12 mouse cellular contexts compared by ENCODE assay signal in genomic region chr7:92820941-92821465, GRCm38 (mm10). TPM values are rescaled to one million over a fixed set of nuclear protein-coding genes. Genes with fewer than 3 reads are reported as not detected.
DNase-seq lines count a peak whose midpoint lies in the region; ATAC-seq and TF ChIP-seq lines count a peak whose summit lies in the region.
"Had no signal": no experiment of that assay in that cellular context is flagged by ENCODE, and none has a peak within 500 bp of the region (broad histone marks: within the 10 kb centered on the region; RNA-seq: fewer than 3 reads in every experiment).

No protein-coding gene starts in this region.

- no peak overlapping the region for H3K9ac ChIP-seq in lung, embryonic 16.5 days (ENCODE audit: low read length)
- H3K9ac ChIP-seq in embryonic facial prominence, embryonic 14.5 days (ENCODE audit: low read depth, low read length), result no peak overlapping the region
- peak overlapping the region; percentile 4; the same call in 1 of the 2 replicates for H3K9ac ChIP-seq in stomach, embryonic 16.5 days (ENCODE audit: low read length)
- no peak overlapping the region for H3K9ac ChIP-seq in forebrain, embryonic 12.5 days
- H3K9ac ChIP-seq: hindbrain, embryonic 14.5 days had no signal

- H3K9me3 ChIP-seq in lung, embryonic 16.5 days (ENCODE audit: control insufficient read depth, low read length), result no peaks in the 10 kb centered on the region
- H3K9me3 ChIP-seq in embryonic facial prominence, embryonic 14.5 days (ENCODE audit: control insufficient read depth, low read length), result no peaks in the 10 kb centered on the region
- no peaks in the 10 kb centered on the region for H3K9me3 ChIP-seq in stomach, embryonic 16.5 days (replicated peaks; ENCODE audit: control insufficient read depth, low read length)
- no peaks in the 10 kb centered on the region for H3K9me3 ChIP-seq in forebrain, embryonic 12.5 days

- peak; percentile 29 to 36 for DNase-seq in cerebellum, postnatal 10 days
- no peak for DNase-seq in cerebellum, postnatal 4 days (ENCODE audit: low spot score in 2 of 2)
- no peak for DNase-seq in lung, postnatal 14 days
- peak; percentile 13 for DNase-seq in embryonic facial prominence, embryonic 14.5 days (ENCODE audit: low spot score)
- DNase-seq in thymus, adult 2 months, result no peak
- DNase-seq: kidney, adult 9 months; thymus, postnatal 4 days had no signal

- no peak overlapping the region; the same call in 1 of the 2 replicates for H3K27ac ChIP-seq in lung, embryonic 16.5 days (ENCODE audit: low read length)
- H3K27ac ChIP-seq in embryonic facial prominence, embryonic 14.5 days (replicated peaks; ENCODE audit: low read depth, low read length), result peak overlapping the region; percentile 46
- H3K27ac ChIP-seq in stomach, embryonic 16.5 days (ENCODE audit: low read length), result peak overlapping the region; percentile 72
- H3K27ac ChIP-seq in forebrain, embryonic 12.5 days, result no peak overlapping the region
- no peak overlapping the region for H3K27ac ChIP-seq in thymus, adult 2 months (ENCODE audit: control insufficient read depth, insufficient read depth, low read length)
- H3K27ac ChIP-seq: hindbrain, embryonic 14.5 days had no signal

- H3K27me3 ChIP-seq in lung, embryonic 16.5 days (ENCODE audit: control insufficient read depth, insufficient read depth, low read depth, low read length), result no peaks in the 10 kb centered on the region
- H3K27me3 ChIP-seq in embryonic facial prominence, embryonic 14.5 days (replicated peaks; ENCODE audit: control insufficient read depth, insufficient read depth, low read length), result no peaks in the 10 kb centered on the region
- H3K27me3 ChIP-seq in stomach, embryonic 16.5 days (ENCODE audit: control insufficient read depth, insufficient read depth, low read length), result no peaks in the 10 kb centered on the region
- H3K27me3 ChIP-seq in forebrain, embryonic 12.5 days, result no peaks in the 10 kb centered on the region
- H3K27me3 ChIP-seq in thymus, adult 2 months (ENCODE audit: control insufficient read depth, insufficient read depth, low read length), result no peaks in the 10 kb centered on the region

- no peak for TF ChIP-seq CTCF in thymus, adult 2 months (IDR thresholded peaks at IDR 0.05; ENCODE audit: borderline replicate concordance, control insufficient read depth, extremely low read depth, insufficient read depth, low read length, poor library complexity)

- H3K4me1 ChIP-seq in lung, embryonic 16.5 days (replicated peaks; ENCODE audit: control insufficient read depth, insufficient read depth, low read length), result peaks cover 9% of the 10 kb centered on the region; the same call in 1 of the 2 replicates
- H3K4me1 ChIP-seq in embryonic facial prominence, embryonic 14.5 days (ENCODE audit: control insufficient read depth, insufficient read depth, low read length), result peaks cover 20% of the 10 kb centered on the region
- H3K4me1 ChIP-seq in stomach, embryonic 16.5 days (ENCODE audit: control insufficient read depth, insufficient read depth, low read length), result peaks cover 16% of the 10 kb centered on the region
- H3K4me1 ChIP-seq in forebrain, embryonic 12.5 days, result no peaks in the 10 kb centered on the region
- H3K4me1 ChIP-seq in thymus, adult 2 months (replicated peaks; ENCODE audit: control insufficient read depth, insufficient read depth, low read length), result no peaks in the 10 kb centered on the region

- H3K4me3 ChIP-seq in lung, embryonic 16.5 days (ENCODE audit: low read length), result no peak overlapping the region
- H3K4me3 ChIP-seq in embryonic facial prominence, embryonic 14.5 days (ENCODE audit: low read depth, low read length), result no peak overlapping the region
- H3K4me3 ChIP-seq in stomach, embryonic 16.5 days (replicated peaks; ENCODE audit: low read length), result no peak overlapping the region
- H3K4me3 ChIP-seq in forebrain, embryonic 12.5 days (replicated peaks), result no peak overlapping the region
- no peak overlapping the region for H3K4me3 ChIP-seq in thymus, adult 2 months (ENCODE audit: control insufficient read depth, insufficient read depth, low read length)
- H3K4me3 ChIP-seq: erythroblast, embryonic 14.5 days had no signal

- ATAC-seq in lung, embryonic 16.5 days (ENCODE audit: low read depth), result peak; percentile 41
- ATAC-seq in embryonic facial prominence, embryonic 14.5 days (ENCODE audit: low read depth), result no peak
- ATAC-seq in stomach, embryonic 16.5 days (ENCODE audit: insufficient read depth, low FRiP score), result no peak
- ATAC-seq in forebrain, embryonic 12.5 days (ENCODE audit: low FRiP score), result no peak

- TF ChIP-seq POLR2A in thymus, adult 2 months (IDR thresholded peaks at IDR 0.05; ENCODE audit: control insufficient read depth, extremely low read depth, insufficient read depth, low read length, poor library complexity), result no peak

- WGBS in lung, embryonic 16.5 days, result 50% methylated on average over 7 of the region's 7 CpGs
- 58% methylated on average over 7 of the region's 7 CpGs for WGBS in embryonic facial prominence, embryonic 14.5 days
- 52% methylated on average over 7 of the region's 7 CpGs for WGBS in stomach, embryonic 16.5 days
- whole genome bisulfite sequencing in forebrain, embryonic 12.5 days, result 82% methylated on average over 7 of the region's 7 CpGs
- 88% methylated on average over 7 of the region's 7 CpGs for WGBS in thymus, adult 2 months

- no peaks in the 10 kb centered on the region for H3K36me3 ChIP-seq in lung, embryonic 16.5 days (ENCODE audit: control insufficient read depth, insufficient read depth, low read length)
- H3K36me3 ChIP-seq in embryonic facial prominence, embryonic 14.5 days (ENCODE audit: control insufficient read depth, insufficient read depth, low read length), result 0 out of 2 replicates have a peak, but pooled peaks cover 4% of the 10 kb centered on the region
- no peaks in the 10 kb centered on the region for H3K36me3 ChIP-seq in stomach, embryonic 16.5 days (ENCODE audit: control insufficient read depth, insufficient read depth, low read length)
- no peaks in the 10 kb centered on the region for H3K36me3 ChIP-seq in forebrain, embryonic 12.5 days (replicated peaks)
- H3K36me3 ChIP-seq in thymus, adult 2 months (ENCODE audit: control insufficient read depth, insufficient read depth, low read length), result no peaks in the 10 kb centered on the region

- no peak overlapping the region for H3K4me2 ChIP-seq in lung, embryonic 16.5 days (ENCODE audit: low read depth, low read length)
- no peak overlapping the region for H3K4me2 ChIP-seq in embryonic facial prominence, embryonic 14.5 days (ENCODE audit: low read depth, low read length)
- H3K4me2 ChIP-seq in stomach, embryonic 16.5 days (ENCODE audit: low read depth, low read length), result peak overlapping the region; percentile 12; the same call in 1 of the 2 replicates
- H3K4me2 ChIP-seq in forebrain, embryonic 12.5 days, result no peak overlapping the region
- H3K4me2 ChIP-seq: hindbrain, embryonic 14.5 days had no signal

RNA-seq across cellular contexts. Expression of gene Ddias, which starts 53.0 kb away (rescaled TPM):
- polyA plus RNA-seq in lung, embryonic 16.5 days (2015; fragmentation: Nextera tagmentation; extraction: Ambion mirVana), result 13.9 and 15.1 TPM in 2 replicates
- polyA plus RNA-seq in embryonic facial prominence, embryonic 14.5 days (2014; fragmentation: Nextera tagmentation; extraction: Ambion mirVana), result 10.5 and 10.9 TPM in 2 replicates
- 9.2 and 10.6 TPM in 2 replicates for polyA plus RNA-seq in stomach, embryonic 16.5 days (2015; fragmentation: Nextera tagmentation; extraction: Ambion mirVana)
- polyA plus RNA-seq in forebrain, embryonic 12.5 days (2016; fragmentation: Nextera tagmentation; extraction: Ambion mirVana), result 19.7 and 21.5 TPM in 2 replicates
- polyA plus RNA-seq in thymus, adult 2 months (2012; rRNA removed), result 0.81 and 1.2 TPM in 2 replicates

RNA-seq across cellular contexts. Expression of gene Prcp, which starts 53.3 kb away (rescaled TPM):
- 42.5 and 43.1 TPM in 2 replicates for polyA plus RNA-seq in lung, embryonic 16.5 days (2015; fragmentation: Nextera tagmentation; extraction: Ambion mirVana)
- 30.6 and 32.2 TPM in 2 replicates for polyA plus RNA-seq in embryonic facial prominence, embryonic 14.5 days (2014; fragmentation: Nextera tagmentation; extraction: Ambion mirVana)
- 24.3 and 24.7 TPM in 2 replicates for polyA plus RNA-seq in stomach, embryonic 16.5 days (2015; fragmentation: Nextera tagmentation; extraction: Ambion mirVana)
- 16.6 and 18.3 TPM in 2 replicates for polyA plus RNA-seq in forebrain, embryonic 12.5 days (2016; fragmentation: Nextera tagmentation; extraction: Ambion mirVana)
- polyA plus RNA-seq in thymus, adult 2 months (2012; rRNA removed), result 17.2 and 19.7 TPM in 2 replicates

Comparison
In these comparisons a context has a peak if more than half of its experiments do, and no peak if none do; other contexts are left out.
1. DNase-seq: peak in cerebellum, postnatal 10 days (2 of 2) and embryonic facial prominence, embryonic 14.5 days (single experiment); none in cerebellum, postnatal 4 days (0 of 2), lung, postnatal 14 days (single experiment) and thymus, adult 2 months (single experiment).
2. H3K27ac ChIP-seq: peak in embryonic facial prominence, embryonic 14.5 days (single experiment) and stomach, embryonic 16.5 days (single experiment); none in lung, embryonic 16.5 days (single experiment), forebrain, embryonic 12.5 days (single experiment) and thymus, adult 2 months (single experiment).